Mouse (Mus musculus) megakaryocyte progenitor cell, adult 5-6 weeks (primary cell): Measurements from ENCODE around the gene Zdhhc14. TPM values are rescaled to one million over a fixed set of nuclear protein-coding genes. Genes with fewer than 3 reads are reported as not detected.
A peak's percentile ranks its signal among the peaks of the same experiment; 100 is the strongest.

Experiments
- ATAC-seq: replicated peaks from 2 replicates; pipeline ENCODE4 v1.8.0; 2016; ENCODE audit warnings: mild to moderate bottlenecking, moderate TSS enrichment, inconsistent platforms; ENCODE audit not compliant: poor library complexity
- total RNA-seq, 2 experiments: library from RNA; stranded (forward) in 1 of 2; stranded (reverse) in 1 of 2; fragments of 157-497, 149-512 nt in 1 of 2; fragments of 200-1000 nt in 1 of 2; gene quantifications; 2 replicates each; pipeline versions ENCODE4 v1.2.3 to v1.2.4; 2015 to 2017

Zdhhc14 gene
- total RNA-seq (2015) = 2.1 and 2.2 TPM in 2 replicates
- 1.00 and 1.7 TPM in 2 replicates for total RNA-seq (2017)

- ATAC-seq = peak; percentile 83
Observed at GRCm38 (mm10) chr17:5491801-5492745, at the start of gene Zdhhc14. Gene Zdhhc14 (plus strand): TSS chr17:5492557.

GRCm38 (mm10) chr17:5443260-5443659 lies 49.1 kb upstream of the Zdhhc14 start:
- no peak for ATAC-seq

- no peak for ATAC-seq
Observed at GRCm38 (mm10) chr17:5443751-5444150, 48.6 kb upstream of the Zdhhc14 start.

GRCm38 (mm10) chr17:5453657-5454056 lies 38.7 kb upstream of the Zdhhc14 start:
- no peak for ATAC-seq

- no peak for ATAC-seq
Observed at GRCm38 (mm10) chr17:5463912-5464311, 28.4 kb upstream of the Zdhhc14 start.

GRCm38 (mm10) chr17:5466736-5467135 lies 25.6 kb upstream of the Zdhhc14 start:
- ATAC-seq = no peak

- 0 out of 2 replicates have a peak, but pooled peaks have one; percentile 26 for ATAC-seq
Observed at GRCm38 (mm10) chr17:5467177-5467576, 25.2 kb upstream of the Zdhhc14 start.

- peak; percentile 80 for ATAC-seq
Observed at GRCm38 (mm10) chr17:5472268-5472667, 20.1 kb upstream of the Zdhhc14 start.

- ATAC-seq = peak; percentile 58
Observed at GRCm38 (mm10) chr17:5475960-5476725, 16.2 kb upstream of the Zdhhc14 start.

- no peak for ATAC-seq
Observed at GRCm38 (mm10) chr17:5483456-5483855, 8.9 kb upstream of the Zdhhc14 start.

- peak; percentile 85 for ATAC-seq
Observed at GRCm38 (mm10) chr17:5484663-5485062, 7.7 kb upstream of the Zdhhc14 start.

GRCm38 (mm10) chr17:5488156-5488555 lies 4.2 kb upstream of the Zdhhc14 start:
- no peak for ATAC-seq

GRCm38 (mm10) chr17:5490351-5490750 lies 2.0 kb upstream of the Zdhhc14 start:
- no peak for ATAC-seq

- peak; percentile 81 for ATAC-seq
Observed at GRCm38 (mm10) chr17:5491031-5491800, 1.1 kb upstream of the Zdhhc14 start.

- ATAC-seq = peak; percentile 2; the same call in 1 of the 2 replicates
Observed at GRCm38 (mm10) chr17:5492746-5493160, 396 bp downstream of the Zdhhc14 start.

GRCm38 (mm10) chr17:5493161-5493771 lies 909 bp downstream of the Zdhhc14 start:
- ATAC-seq = no peak

- no peak for ATAC-seq
Observed at GRCm38 (mm10) chr17:5493809-5494208, 1.5 kb downstream of the Zdhhc14 start.

- ATAC-seq = no peak
Observed at GRCm38 (mm10) chr17:5494832-5495231, 2.5 kb downstream of the Zdhhc14 start.

GRCm38 (mm10) chr17:5497695-5498094 lies 5.3 kb downstream of the Zdhhc14 start:
- ATAC-seq = no peak

GRCm38 (mm10) chr17:5498996-5499395 lies 6.6 kb downstream of the Zdhhc14 start:
- ATAC-seq = peak; percentile 37
